In genomic region chr13:73626410-73626744, GRCm38 (mm10) we compare ENCODE assay signal across 8 mouse cellular contexts. TPM values are rescaled to one million over a fixed set of nuclear protein-coding genes. Genes with fewer than 3 reads are reported as not detected.
DNase-seq lines count a peak whose midpoint lies in the region; ATAC-seq and TF ChIP-seq lines count a peak whose summit lies in the region.

No protein-coding gene starts in this region.

- TF ChIP-seq POLR2A in kidney, adult 2 months (IDR thresholded peaks at IDR 0.05; ENCODE audit: low read depth, low read length), result no peak

- H3K4me1 ChIP-seq in kidney, adult 2 months (ENCODE audit: control insufficient read depth, insufficient read depth, low read length), result no peaks in the 10 kb centered on the region
- H3K4me1 ChIP-seq in hindbrain, embryonic 15.5 days (replicated peaks), result peaks cover 28% of the 10 kb centered on the region
- peaks cover 12% of the 10 kb centered on the region; the same call in 1 of the 2 replicates for H3K4me1 ChIP-seq in midbrain, embryonic 14.5 days (ENCODE audit: control insufficient read depth, insufficient read depth, low read length)

- peak overlapping the region; percentile 73 for H3K4me3 ChIP-seq in kidney, adult 2 months (ENCODE audit: insufficient read depth, low read depth, low read length)
- H3K4me3 ChIP-seq in hindbrain, embryonic 15.5 days, result peak overlapping the region; percentile 51
- peak overlapping the region; percentile 54 for H3K4me3 ChIP-seq in midbrain, embryonic 14.5 days (replicated peaks; ENCODE audit: low read depth, low read length)

- no peaks in the 10 kb centered on the region for H3K9me3 ChIP-seq in hindbrain, embryonic 15.5 days
- H3K9me3 ChIP-seq in midbrain, embryonic 14.5 days (ENCODE audit: control insufficient read depth, low read length), result no peaks in the 10 kb centered on the region

- H3K36me3 ChIP-seq in kidney, adult 2 months (ENCODE audit: control insufficient read depth, insufficient read depth, low read length), result no peaks in the 10 kb centered on the region; the same call in none of the 2 replicates
- peaks cover 5% of the 10 kb centered on the region; the same call in 1 of the 2 replicates for H3K36me3 ChIP-seq in hindbrain, embryonic 15.5 days
- H3K36me3 ChIP-seq in midbrain, embryonic 14.5 days (ENCODE audit: control insufficient read depth, insufficient read depth, low read length), result peaks cover 4% of the 10 kb centered on the region

- no peak overlapping the region for H3K27ac ChIP-seq in kidney, adult 2 months (ENCODE audit: insufficient read depth, low read depth, low read length)
- H3K27ac ChIP-seq in hindbrain, embryonic 15.5 days (replicated peaks), result no peak overlapping the region
- 0 out of 2 replicates have a peak overlapping the region, but pooled peaks have one; percentile 26 for H3K27ac ChIP-seq in midbrain, embryonic 14.5 days (replicated peaks; ENCODE audit: low read depth, low read length)

- 0 out of 2 replicates have a peak overlapping the region, but pooled peaks have one; percentile 65 for H3K9ac ChIP-seq in hindbrain, embryonic 15.5 days
- no peak overlapping the region; the same call in 1 of the 2 replicates for H3K9ac ChIP-seq in midbrain, embryonic 14.5 days (replicated peaks; ENCODE audit: low read length)

- H3K27me3 ChIP-seq in kidney, adult 2 months (replicated peaks; ENCODE audit: control insufficient read depth, insufficient read depth, low read length), result no peaks in the 10 kb centered on the region
- H3K27me3 ChIP-seq in hindbrain, embryonic 15.5 days, result no peaks in the 10 kb centered on the region
- H3K27me3 ChIP-seq in midbrain, embryonic 14.5 days (ENCODE audit: control insufficient read depth, insufficient read depth, low read length), result no peaks in the 10 kb centered on the region

- ATAC-seq in hindbrain, embryonic 15.5 days (ENCODE audit: low FRiP score, low read depth), result peak; percentile 52
- peak; percentile 25; the same call in 1 of the 2 replicates for ATAC-seq in midbrain, embryonic 14.5 days (ENCODE audit: low FRiP score, low TSS enrichment)

- no peak for DNase-seq in kidney, adult 2 months
- no peak for DNase-seq in kidney, adult 8-10 months
- peak; percentile 60 for DNase-seq in brain, adult 2 months (ENCODE audit: low read depth, low spot score)
- DNase-seq in midbrain, embryonic 14.5 days, result no peak
- DNase-seq in spleen, adult 12 weeks (ENCODE audit: low spot score), result no peak
- DNase-seq in right cerebral cortex, adult 18-20 months, result no peak
- no peak for DNase-seq in T-cell, adult 2 months (ENCODE audit: low spot score)

- TF ChIP-seq CTCF in kidney, adult 2 months (conservative IDR thresholded peaks at IDR 0.05; ENCODE audit: insufficient read depth, insufficient read length, low read depth, low read length), result no peak

- H3K4me2 ChIP-seq in hindbrain, embryonic 15.5 days, result peak overlapping the region; percentile 90
- H3K4me2 ChIP-seq in midbrain, embryonic 14.5 days (ENCODE audit: low read length), result peak overlapping the region; percentile 96

- 49% methylated on average over 6 of the region's 6 CpGs for WGBS in kidney, adult 2 months
- 38% methylated on average over 6 of the region's 6 CpGs for WGBS in hindbrain, embryonic 15.5 days
- WGBS in midbrain, embryonic 14.5 days, result 43% methylated on average over 6 of the region's 6 CpGs

RNA-seq across cellular contexts. Expression of gene Tert, which starts 0.3 kb away (rescaled TPM):
- 6.4 and 7.4 TPM in 2 replicates for polyA plus RNA-seq in kidney, adult 2 months (2012; rRNA removed)
- 6.4 and 7.0 TPM in 2 replicates for polyA plus RNA-seq in hindbrain, embryonic 15.5 days (2015; fragmentation: Nextera tagmentation; extraction: Ambion mirVana)
- 4.0 and 4.2 TPM in 2 replicates for polyA plus RNA-seq in midbrain, embryonic 14.5 days (2014; fragmentation: Nextera tagmentation; extraction: Ambion mirVana)

RNA-seq across cellular contexts. Expression of gene Clptm1l, which starts 22.6 kb away (rescaled TPM):
- 174 and 185 TPM in 2 replicates for polyA plus RNA-seq in kidney, adult 2 months (2012; rRNA removed)
- polyA plus RNA-seq in hindbrain, embryonic 15.5 days (2015; fragmentation: Nextera tagmentation; extraction: Ambion mirVana), result 140 and 141 TPM in 2 replicates
- polyA plus RNA-seq in midbrain, embryonic 14.5 days (2014; fragmentation: Nextera tagmentation; extraction: Ambion mirVana), result 139 and 140 TPM in 2 replicates

RNA-seq across cellular contexts. Expression of gene Slc6a18, which starts 51.4 kb away (rescaled TPM):
- polyA plus RNA-seq in kidney, adult 2 months (2012; rRNA removed), result 438 and 863 TPM in 2 replicates
- polyA plus RNA-seq in hindbrain, embryonic 15.5 days (2015; fragmentation: Nextera tagmentation; extraction: Ambion mirVana), result not detected in 2 replicates
- polyA plus RNA-seq in midbrain, embryonic 14.5 days (2014; fragmentation: Nextera tagmentation; extraction: Ambion mirVana), result not detected in 2 replicates

Comparison
In these comparisons a context has a peak if more than half of its experiments do, and no peak if none do; other contexts are left out.
1. RNA of gene Slc6a18, which starts 51.4 kb away (polyA plus RNA-seq): 438 to 863 TPM in kidney, adult 2 months; not detected in hindbrain, embryonic 15.5 days and not detected in midbrain, embryonic 14.5 days; every median in the first group is over 100 times any median in the second.
2. Peak in every context shown above with its lines, with median percentiles within 50 percentile points of each other: H3K4me3 ChIP-seq.